Mouse (Mus musculus) heart, postnatal 36 days (tissue): Measurements from ENCODE around the gene Olfr1330. TPM values are rescaled to one million over a fixed set of nuclear protein-coding genes. Genes with fewer than 3 reads are reported as not detected.
"Not testable (repeated sequence)": the region's sequence is repeated elsewhere in the genome, so short reads cannot be mapped to it uniquely, and the experiment has no call there.

Source experiments
- DNase-seq, 2 experiments: peaks; one replicate each; pipeline ENCODE4 v3.0.0; 2021 to 2022
- intact Hi-C: fragments of 180-260 bp; cut with DNase I; formaldehyde crosslinking; loops from one replicate; pipeline ENCODE4 v1.15.1; 2025
- total RNA-seq, 2 experiments: library from RNA; stranded (reverse); gene quantifications; 2 replicates each; pipeline ENCODE4 v1.2.3; 2021

Olfr1330 gene
- total RNA-seq = not detected

DNA sequence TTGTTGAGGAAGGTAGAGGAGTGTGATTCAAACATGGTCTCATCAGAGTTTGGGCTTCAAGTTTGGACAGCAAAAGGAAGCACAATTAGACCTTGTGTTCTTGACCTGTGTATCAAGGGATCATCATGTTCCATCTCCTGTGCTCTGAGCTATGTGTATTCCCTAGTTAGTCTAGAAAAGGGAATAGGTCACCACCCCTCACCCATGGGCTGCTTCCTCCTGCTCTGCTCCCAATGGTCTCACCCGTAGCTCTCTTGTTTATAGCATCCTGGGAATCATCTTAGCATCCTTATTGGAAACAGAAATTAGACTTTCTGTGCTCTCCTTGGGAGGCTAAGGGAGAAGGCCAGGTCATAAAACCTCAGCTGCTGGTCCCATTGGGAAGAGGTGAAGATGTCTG is at the start of gene Olfr1330:
TSS of gene Olfr1330 (plus strand) at position 301 of the 400 bp plus-strand sequence.
- intact Hi-C loops = no loop called here
- DNase-seq = no peak

DNA sequence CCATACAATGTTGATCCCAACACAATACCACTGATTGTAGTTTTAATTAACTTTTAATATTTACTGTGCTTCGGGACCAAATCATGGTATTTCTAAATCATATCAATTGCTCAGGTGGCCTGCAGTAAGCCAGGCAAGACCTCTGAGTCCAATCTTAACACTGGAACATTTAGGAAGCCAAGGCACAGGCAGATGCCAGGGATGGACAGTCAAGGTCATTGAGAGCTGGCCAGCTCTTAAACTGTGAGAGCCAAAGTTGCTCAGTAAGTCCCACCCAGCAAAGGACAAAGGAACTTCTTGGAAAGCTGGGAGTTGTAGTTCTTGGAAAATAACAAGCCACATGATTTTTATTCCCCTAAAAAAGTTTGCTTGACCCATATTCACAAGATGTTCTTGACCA is 26.6 kb upstream of the Olfr1330 start:
- peak in 1 of 2 experiments; percentile 4 for DNase-seq
- intact Hi-C loops = no loop called here

DNA sequence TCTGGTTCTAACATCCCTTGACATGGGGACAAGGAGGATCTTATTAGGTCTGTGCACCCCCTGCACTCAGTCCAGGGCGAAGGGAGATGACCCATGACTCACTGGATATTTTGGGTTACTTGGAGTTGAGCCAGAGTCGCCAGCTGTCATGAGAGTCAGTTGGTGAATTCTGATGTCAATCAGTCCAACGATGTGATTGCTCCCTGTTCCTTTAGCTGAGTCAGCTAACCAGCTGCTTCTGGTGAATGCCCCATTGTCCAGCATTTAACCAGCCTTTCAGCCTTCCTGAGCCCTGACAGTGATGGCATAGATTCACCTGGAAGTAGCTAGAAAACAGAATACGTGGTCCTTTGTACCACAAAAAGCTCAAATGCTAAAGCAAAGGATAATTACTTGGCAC is 25.7 kb upstream of the Olfr1330 start:
- DNase-seq = peak in 1 of 2 experiments; percentile 2
- intact Hi-C loops = no loop called here

DNA sequence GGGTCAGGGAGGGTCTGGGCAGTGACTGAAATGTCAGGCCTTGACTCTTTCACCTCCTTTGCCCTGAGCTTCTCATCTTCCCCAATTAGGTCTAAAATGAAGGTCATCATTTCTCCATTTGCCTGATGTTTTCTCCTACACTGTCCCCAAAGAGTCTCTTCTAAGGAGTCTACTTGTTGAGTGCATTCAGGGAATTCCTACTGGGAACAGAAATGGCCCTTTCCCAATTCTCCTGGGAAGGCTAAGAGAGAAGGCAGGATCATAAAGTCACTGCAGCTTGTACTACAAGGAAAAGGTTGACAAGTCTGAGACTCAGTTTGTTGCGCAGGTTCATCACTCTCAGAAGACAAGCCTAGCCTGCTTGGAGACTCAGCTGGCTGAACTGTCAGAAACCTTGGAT is 24.0 kb upstream of the Olfr1330 start, which contains the start of gene Olfr1331:
TSS of gene Olfr1331 (plus strand) at position 301 of the 400 bp plus-strand sequence.
- intact Hi-C loops = no loop called here

DNA sequence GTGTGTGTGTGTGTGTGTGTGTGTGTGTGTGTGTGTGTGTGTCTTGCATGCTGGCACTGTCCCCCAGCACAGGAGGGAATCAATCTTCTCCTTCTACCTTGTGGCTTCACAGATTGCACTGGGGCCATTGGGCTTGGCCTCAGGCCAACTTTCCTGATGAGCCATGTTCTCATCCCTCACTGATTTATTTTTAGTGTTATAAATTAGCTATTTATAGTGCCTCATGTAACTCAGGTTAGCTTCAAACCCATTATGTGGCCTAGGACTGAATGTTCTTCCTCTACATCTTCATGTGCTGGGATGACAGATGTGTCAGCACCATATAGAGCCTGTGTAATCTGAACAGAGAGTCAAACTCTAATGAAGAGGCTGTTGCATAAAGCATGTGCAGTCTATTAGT is 20.8 kb upstream of the Olfr1330 start:
- intact Hi-C loops = no loop called here

More for the DNA sequence above, 24.0 kb upstream of the Olfr1330 start, which contains the start of gene Olfr1331:
- DNase-seq = no peak

DNA sequence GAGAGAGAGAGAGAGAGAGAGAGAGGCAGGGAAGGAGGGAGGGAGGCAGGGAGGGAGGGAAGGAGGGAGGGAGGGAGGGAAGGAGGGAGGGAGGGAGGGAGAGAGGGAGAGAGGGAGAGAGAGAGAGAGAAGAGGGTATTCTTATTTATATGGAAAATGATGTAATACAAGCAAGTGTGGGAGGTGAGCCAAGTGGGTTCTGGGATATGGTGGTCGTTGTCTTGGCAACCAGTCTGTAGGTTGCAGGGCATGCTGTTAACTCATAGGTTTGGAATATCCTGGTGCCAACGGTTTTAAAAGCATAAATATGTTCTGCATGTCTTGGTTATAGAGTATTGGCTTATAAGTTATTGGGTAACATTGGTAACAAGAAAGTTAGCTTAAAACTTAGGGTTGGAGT is 13.6 kb downstream of the Olfr1330 start:
- intact Hi-C loops = no loop called here
- DNase-seq = no peak

More for the DNA sequence above, 20.8 kb upstream of the Olfr1330 start:
- peak; percentile 8 to 11 for DNase-seq

DNA sequence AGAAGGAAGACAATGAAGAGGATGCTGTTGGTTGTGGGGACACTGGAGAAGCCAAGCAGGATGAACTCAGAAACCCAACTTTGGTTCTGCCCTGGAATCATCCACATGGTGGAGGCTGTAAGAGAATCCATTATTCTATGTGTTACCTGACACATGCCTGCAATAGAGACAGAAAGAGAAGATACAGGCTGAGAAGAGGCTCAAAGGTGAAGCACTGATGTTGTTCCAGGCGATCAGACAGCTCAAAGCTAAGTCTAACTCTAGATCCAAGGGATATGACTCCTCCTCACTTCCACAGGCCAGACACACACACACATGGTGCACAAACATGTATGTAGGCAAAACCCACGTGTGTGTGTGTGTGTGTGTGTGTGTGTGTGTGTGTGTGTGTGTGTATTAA is 29.0 kb downstream of the Olfr1330 start, which contains the start of gene Olfr1329:
TSS of gene Olfr1329 (minus strand) at position 101 of the 400 bp plus-strand sequence.
- intact Hi-C loops, DNase-seq: not testable (repeated sequence)

DNA sequence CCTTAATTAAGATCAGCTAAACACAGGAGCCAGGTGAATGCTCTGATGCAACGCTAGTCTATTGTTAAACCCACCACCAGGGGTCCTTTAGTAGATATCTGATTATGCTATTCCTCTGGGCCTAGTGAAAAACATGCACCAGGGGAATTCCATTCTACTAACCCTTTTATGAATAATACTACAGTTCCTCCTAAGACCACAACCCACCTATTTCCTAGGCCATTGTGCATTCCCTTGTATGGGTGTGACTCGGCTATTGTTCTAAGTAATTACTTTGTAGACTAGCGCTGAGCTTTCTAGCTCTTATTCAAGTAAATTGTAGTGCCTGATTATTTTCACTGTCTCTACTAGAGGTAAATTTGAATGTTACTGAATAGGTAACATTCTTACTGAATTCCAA is 42.9 kb downstream of the Olfr1330 start:
- DNase-seq, intact Hi-C loops: not testable (repeated sequence)

DNA sequence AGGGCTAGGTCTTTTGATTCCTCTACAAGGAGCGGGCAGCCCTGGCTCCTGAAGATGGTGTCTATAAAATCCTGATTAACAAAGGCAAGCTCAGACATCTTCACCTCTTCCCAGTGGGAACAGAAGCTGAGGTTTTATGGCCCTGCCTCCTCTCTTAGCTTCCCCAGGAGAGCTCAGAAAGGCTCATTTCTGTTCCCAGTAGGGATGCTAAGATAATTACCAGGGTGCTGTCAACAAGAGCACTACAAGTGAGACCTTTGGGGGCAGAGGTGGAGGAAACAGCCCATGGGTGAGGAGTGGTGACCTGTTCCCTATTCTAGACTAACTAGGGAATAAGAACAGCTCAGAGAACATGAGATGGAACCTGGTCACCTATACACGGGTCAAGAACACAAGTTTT is 50.1 kb downstream of the Olfr1330 start, which contains the start of gene Olfr1328:
TSS of gene Olfr1328 (minus strand) at position 101 of the 400 bp plus-strand sequence.
- intact Hi-C loops = no loop called here
- no peak for DNase-seq

Other genes starting within 250 kb of the Olfr1330 start
- gene Olfr62, start 229.6 kb upstream of the Olfr1330 start, total RNA-seq = not detected
- gene Olfr1342, start 195.8 kb upstream of the Olfr1330 start, total RNA-seq = not detected
- not detected for gene Olfr1341, start 185.1 kb upstream of the Olfr1330 start, total RNA-seq
- not detected for gene Olfr1340, start 168.5 kb upstream of the Olfr1330 start, total RNA-seq
- not detected for gene Olfr1339, start 156.4 kb upstream of the Olfr1330 start, total RNA-seq
- not detected for gene Olfr1338, start 129.9 kb upstream of the Olfr1330 start, total RNA-seq
- not detected for gene Olfr1337, start 106.0 kb upstream of the Olfr1330 start, total RNA-seq
- gene Olfr1335, start 78.7 kb upstream of the Olfr1330 start, total RNA-seq = not detected
- not detected for gene Olfr1333, start 52.3 kb upstream of the Olfr1330 start, total RNA-seq
- not detected for gene Olfr1331, start 23.9 kb upstream of the Olfr1330 start, total RNA-seq
- not detected for gene Olfr1329, start 28.9 kb downstream of the Olfr1330 start, total RNA-seq
- not detected for gene Olfr1328, start 50.0 kb downstream of the Olfr1330 start, total RNA-seq
- under 1 TPM; 0.28 to 0.38 TPM for gene Lao1, start 73.0 kb downstream of the Olfr1330 start, total RNA-seq
- 10 to 100 TPM in 1 of 2 experiments, 1 to 10 TPM in 1; 9.5 to 12.7 TPM for gene Slc2a1, start 220.1 kb downstream of the Olfr1330 start, total RNA-seq